Mouse (Mus musculus) testis, adult 2 months (tissue): ENCODE results near the gene Mgat1.

ENCODE experiments used
- CTCF ChIP-seq: fragments of 200-500 bp; IDR thresholded peaks from 2 replicates; pipeline ENCODE4 v1.5.1; 2012; ENCODE audit warnings: low read depth, mild to moderate bottlenecking, inconsistent platforms, low read length, moderate library complexity; ENCODE audit not compliant: control insufficient read depth, insufficient read depth, insufficient replicate concordance
- POLR2A ChIP-seq: fragments of 200-500 bp; IDR thresholded peaks from 2 replicates; pipeline ENCODE4 v1.6.1; 2012; ENCODE audit warnings: low read depth, mild to moderate bottlenecking, inconsistent platforms, low read length, moderate library complexity; ENCODE audit not compliant: control insufficient read depth

GRCm38 (mm10) chr11:49264622-49265021, 20.6 kb downstream of the Mgat1 start:
- TF ChIP-seq CTCF (no peak), POLR2A (no peak)
